Mouse (Mus musculus): Measurements from ENCODE around the gene Opcml. TPM values are rescaled to one million over a fixed set of nuclear protein-coding genes. Genes with fewer than 3 reads are reported as not detected.

The Opcml gene
- polyA plus RNA-seq, 1 experiment from 2014 or later = 0.10 TPM

DNA sequence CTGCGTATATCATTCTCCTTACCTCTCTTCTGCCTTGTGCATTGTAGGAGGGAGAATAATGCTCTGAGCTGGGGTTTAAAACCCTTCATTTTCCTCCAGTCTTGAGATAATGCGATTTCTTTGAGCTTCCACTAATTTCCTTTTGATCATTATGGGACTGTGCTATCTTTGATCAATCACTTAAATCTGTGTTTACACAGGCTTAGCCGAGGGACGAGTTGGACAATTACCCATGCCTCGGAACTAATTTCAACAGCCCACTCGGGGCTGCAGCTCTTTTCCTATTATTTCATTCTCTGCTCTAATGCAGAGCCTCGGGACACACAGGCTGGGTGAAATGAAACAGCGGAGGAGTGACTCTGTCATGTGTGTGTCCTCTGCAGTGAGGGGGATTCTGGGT is 220.9 kb downstream of the Opcml start:
- no peak overlapping the region for H3K4me3 ChIP-seq (replicated peaks)
- 45% methylated on average over 8 of the region's 8 CpGs for WGBS (ENCODE audit: insufficient replicate concordance)

GRCm38 (mm10) chr9:28012664-28013063 is 222.1 kb downstream of the Opcml start:
- ATAC-seq (ENCODE audit: insufficient read depth) = no peak
- no peaks in the 10 kb centered on the region for H3K27me3 ChIP-seq
- H3K9ac ChIP-seq = no peak overlapping the region
- no peak overlapping the region for H3K4me3 ChIP-seq (replicated peaks)
- no peaks in the 10 kb centered on the region for H3K9me3 ChIP-seq (replicated peaks)
- H3K4me2 ChIP-seq = no peak overlapping the region
- H3K27ac ChIP-seq (replicated peaks) = no peak overlapping the region
- 42% methylated on average over 7 of the region's 7 CpGs for WGBS (ENCODE audit: insufficient replicate concordance)
- no peaks in the 10 kb centered on the region for H3K4me1 ChIP-seq (replicated peaks)
- no peaks in the 10 kb centered on the region for H3K36me3 ChIP-seq (replicated peaks)

More for the DNA sequence above, 220.9 kb downstream of the Opcml start:
- Histone ChIP-seq H3K9ac (no peak overlapping the region), H3K4me2 (no peak overlapping the region), H3K27me3 (no peaks in the 10 kb centered on the region), H3K27ac (replicated peaks) (no peak overlapping the region), H3K4me1 (replicated peaks) (no peaks in the 10 kb centered on the region), H3K36me3 (replicated peaks) (no peaks in the 10 kb centered on the region), H3K9me3 (replicated peaks) (no peaks in the 10 kb centered on the region)
- no peak for ATAC-seq (ENCODE audit: insufficient read depth)

DNA sequence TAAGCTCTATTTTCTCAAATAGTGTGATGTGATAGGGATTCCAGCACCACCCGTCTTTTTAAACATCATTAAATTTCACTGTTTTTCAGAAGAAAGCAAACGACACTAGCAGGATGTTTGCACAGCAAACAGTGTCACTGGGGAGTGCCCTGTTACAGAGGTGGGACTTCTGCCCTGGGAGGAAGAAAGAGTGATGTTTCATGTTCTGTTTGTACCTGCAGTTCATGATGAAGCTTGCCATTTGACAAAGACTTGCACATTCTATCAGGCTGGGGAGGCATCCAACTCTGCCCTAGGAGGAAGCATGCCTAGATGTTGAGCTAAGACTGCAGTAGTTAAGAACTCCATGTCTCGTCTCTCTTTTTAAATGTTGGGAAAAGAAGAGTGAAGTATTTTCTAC is 222.6 kb downstream of the Opcml start:
- ATAC-seq (ENCODE audit: insufficient read depth) = no peak
- H3K4me3 ChIP-seq (replicated peaks) = no peak overlapping the region
- H3K9ac ChIP-seq = no peak overlapping the region
- no peaks in the 10 kb centered on the region for H3K9me3 ChIP-seq (replicated peaks)
- 43% methylated on average over 3 of the region's 3 CpGs for WGBS (ENCODE audit: insufficient replicate concordance)
- no peaks in the 10 kb centered on the region for H3K27me3 ChIP-seq
- H3K27ac ChIP-seq (replicated peaks) = no peak overlapping the region
- no peaks in the 10 kb centered on the region for H3K36me3 ChIP-seq (replicated peaks)
- H3K4me1 ChIP-seq (replicated peaks) = no peaks in the 10 kb centered on the region
- H3K4me2 ChIP-seq = no peak overlapping the region

GRCm38 (mm10) chr9:28028156-28028555 is 237.6 kb downstream of the Opcml start:
- Histone ChIP-seq H3K9ac (no peak overlapping the region), H3K27me3 (no peaks in the 10 kb centered on the region), H3K36me3 (replicated peaks) (no peaks in the 10 kb centered on the region), H3K27ac (replicated peaks) (no peak overlapping the region), H3K4me1 (replicated peaks) (no peaks in the 10 kb centered on the region), H3K9me3 (replicated peaks) (no peaks in the 10 kb centered on the region), H3K4me3 (replicated peaks) (no peak overlapping the region), H3K4me2 (no peak overlapping the region)
- 59% methylated on average over 5 of the region's 5 CpGs for WGBS (ENCODE audit: insufficient replicate concordance)
- no peak for ATAC-seq (ENCODE audit: insufficient read depth)

DNA sequence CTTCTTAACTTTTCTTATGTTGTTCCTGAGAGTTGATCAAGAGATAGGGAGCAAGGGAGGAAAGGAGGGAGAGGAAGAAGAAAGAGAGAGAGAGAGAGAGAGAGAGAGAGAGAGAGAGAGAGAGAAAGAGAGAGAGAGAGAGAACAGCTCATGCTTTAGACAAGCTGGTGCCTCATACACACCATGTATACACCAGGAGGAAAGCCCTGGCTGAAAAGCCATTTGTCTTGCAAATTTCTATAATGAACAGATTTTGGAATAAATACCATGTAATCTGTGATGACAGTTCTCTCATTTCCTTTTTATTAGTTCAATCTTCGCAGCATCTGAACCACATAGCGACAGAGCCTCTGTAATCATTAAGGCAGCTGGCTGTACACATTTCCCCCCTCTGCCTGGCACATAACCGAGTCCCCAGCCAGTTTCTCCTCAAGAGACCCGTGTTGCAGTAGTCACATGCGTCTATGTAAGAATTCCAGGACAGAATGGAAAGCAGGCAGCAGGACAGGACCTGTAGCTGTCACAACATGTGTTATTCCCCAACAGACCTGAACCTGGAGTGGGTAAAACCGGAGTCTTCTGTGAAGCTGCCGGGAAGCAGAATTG is 238.3 kb downstream of the Opcml start:
- 52% methylated on average over 7 of the region's 7 CpGs for WGBS (ENCODE audit: insufficient replicate concordance)

GRCm38 (mm10) chr9:28049157-28049556 is 258.6 kb downstream of the Opcml start:
- Histone ChIP-seq H3K9me3 (replicated peaks) (no peaks in the 10 kb centered on the region), H3K4me2 (no peak overlapping the region), H3K9ac (no peak overlapping the region), H3K36me3 (replicated peaks) (no peaks in the 10 kb centered on the region), H3K4me3 (replicated peaks) (no peak overlapping the region), H3K27ac (replicated peaks) (no peak overlapping the region), H3K27me3 (no peaks in the 10 kb centered on the region), H3K4me1 (replicated peaks) (no peaks in the 10 kb centered on the region)
- no peak for ATAC-seq (ENCODE audit: insufficient read depth)
- 79% methylated on average over 2 of the region's 2 CpGs for WGBS (ENCODE audit: insufficient replicate concordance)

More for the DNA sequence above, 238.3 kb downstream of the Opcml start:
- no peak overlapping the region for H3K9ac ChIP-seq
- no peak for ATAC-seq (ENCODE audit: insufficient read depth)
- no peaks in the 10 kb centered on the region for H3K9me3 ChIP-seq (replicated peaks)
- no peak overlapping the region for H3K4me2 ChIP-seq
- H3K4me3 ChIP-seq (replicated peaks) = no peak overlapping the region
- H3K27me3 ChIP-seq = no peaks in the 10 kb centered on the region
- no peaks in the 10 kb centered on the region for H3K36me3 ChIP-seq (replicated peaks)
- H3K27ac ChIP-seq (replicated peaks) = no peak overlapping the region
- H3K4me1 ChIP-seq (replicated peaks) = no peaks in the 10 kb centered on the region

GRCm38 (mm10) chr9:28057171-28057845 is 266.7 kb downstream of the Opcml start:
- Histone ChIP-seq H3K4me1 (replicated peaks) (no peaks in the 10 kb centered on the region), H3K4me2 (no peak overlapping the region), H3K9ac (no peak overlapping the region), H3K36me3 (replicated peaks) (no peaks in the 10 kb centered on the region), H3K4me3 (replicated peaks) (no peak overlapping the region), H3K9me3 (replicated peaks) (no peaks in the 10 kb centered on the region), H3K27ac (replicated peaks) (no peak overlapping the region), H3K27me3 (no peaks in the 10 kb centered on the region)
- ATAC-seq (ENCODE audit: insufficient read depth) = no peak
- WGBS (ENCODE audit: insufficient replicate concordance) = 46% methylated on average over 2 of the region's 2 CpGs

GRCm38 (mm10) chr9:28065126-28065525 is 274.6 kb downstream of the Opcml start:
- H3K27ac ChIP-seq (replicated peaks) = no peak overlapping the region
- no peak for ATAC-seq (ENCODE audit: insufficient read depth)
- no peaks in the 10 kb centered on the region for H3K36me3 ChIP-seq (replicated peaks)
- no peak overlapping the region for H3K9ac ChIP-seq
- H3K4me3 ChIP-seq (replicated peaks) = no peak overlapping the region
- no peaks in the 10 kb centered on the region for H3K27me3 ChIP-seq
- H3K9me3 ChIP-seq (replicated peaks) = no peaks in the 10 kb centered on the region
- H3K4me1 ChIP-seq (replicated peaks) = no peaks in the 10 kb centered on the region
- H3K4me2 ChIP-seq = no peak overlapping the region

- Histone ChIP-seq H3K4me3 (replicated peaks) (no peak overlapping the region), H3K4me1 (replicated peaks) (no peaks in the 10 kb centered on the region), H3K27ac (replicated peaks) (no peak overlapping the region), H3K36me3 (replicated peaks) (no peaks in the 10 kb centered on the region), H3K9ac (no peak overlapping the region), H3K4me2 (no peak overlapping the region), H3K9me3 (replicated peaks) (no peaks in the 10 kb centered on the region), H3K27me3 (no peaks in the 10 kb centered on the region)
- ATAC-seq (ENCODE audit: insufficient read depth) = no peak
- WGBS (ENCODE audit: insufficient replicate concordance) = 50% methylated on average over 4 of the region's 4 CpGs
These were observed 290.1 kb downstream of the Opcml start for GRCm38 (mm10) chr9:28080694-28081093.

GRCm38 (mm10) chr9:28083754-28084153 is 293.2 kb downstream of the Opcml start:
- WGBS (ENCODE audit: insufficient replicate concordance) = 63% methylated on average over 3 of the region's 3 CpGs
- no peak overlapping the region for H3K4me2 ChIP-seq
- H3K9ac ChIP-seq = no peak overlapping the region
- no peaks in the 10 kb centered on the region for H3K36me3 ChIP-seq (replicated peaks)
- no peak overlapping the region for H3K27ac ChIP-seq (replicated peaks)
- H3K9me3 ChIP-seq (replicated peaks) = no peaks in the 10 kb centered on the region
- no peaks in the 10 kb centered on the region for H3K27me3 ChIP-seq
- H3K4me1 ChIP-seq (replicated peaks) = no peaks in the 10 kb centered on the region
- H3K4me3 ChIP-seq (replicated peaks) = no peak overlapping the region
- ATAC-seq (ENCODE audit: insufficient read depth) = no peak

DNA sequence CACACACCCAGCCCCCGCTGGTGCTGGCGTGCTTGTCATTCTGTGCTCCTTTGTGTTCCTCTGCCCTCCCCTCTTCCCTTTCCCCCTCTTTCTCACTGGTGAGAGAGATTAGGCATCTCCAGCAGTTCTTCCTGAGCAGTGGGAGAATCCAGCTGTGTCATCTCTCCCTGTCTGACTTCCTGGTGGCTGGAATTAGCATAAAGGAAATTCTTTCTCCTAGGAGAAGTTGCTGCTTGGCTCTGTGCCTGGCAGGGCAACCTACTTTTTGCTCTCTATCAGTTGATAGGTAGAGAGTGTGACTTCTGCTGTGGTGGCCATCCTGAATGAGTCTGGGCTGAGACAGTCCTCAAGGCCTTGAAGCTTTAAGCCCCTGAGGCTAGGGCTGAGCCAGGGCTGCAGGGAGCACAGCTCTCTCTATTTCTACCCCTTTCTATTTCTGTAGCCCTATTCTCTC is 293.7 kb downstream of the Opcml start:
- Histone ChIP-seq H3K4me1 (replicated peaks) (no peaks in the 10 kb centered on the region), H3K9me3 (replicated peaks) (no peaks in the 10 kb centered on the region), H3K9ac (no peak overlapping the region), H3K4me3 (replicated peaks) (no peak overlapping the region), H3K4me2 (no peak overlapping the region), H3K36me3 (replicated peaks) (no peaks in the 10 kb centered on the region), H3K27ac (replicated peaks) (no peak overlapping the region), H3K27me3 (no peaks in the 10 kb centered on the region)
- 39% methylated on average over 2 of the region's 2 CpGs for WGBS (ENCODE audit: insufficient replicate concordance)
- ATAC-seq (ENCODE audit: insufficient read depth) = no peak

GRCm38 (mm10) chr9:28091395-28091794 is 300.8 kb downstream of the Opcml start:
- H3K9ac ChIP-seq = no peak overlapping the region
- H3K4me2 ChIP-seq = no peak overlapping the region
- 39% methylated on average over 1 of the region's 1 CpGs for WGBS (ENCODE audit: insufficient replicate concordance)
- H3K9me3 ChIP-seq (replicated peaks) = no peaks in the 10 kb centered on the region
- H3K27me3 ChIP-seq = no peaks in the 10 kb centered on the region
- no peak for ATAC-seq (ENCODE audit: insufficient read depth)
- H3K27ac ChIP-seq (replicated peaks) = no peak overlapping the region
- no peak overlapping the region for H3K4me3 ChIP-seq (replicated peaks)
- H3K4me1 ChIP-seq (replicated peaks) = no peaks in the 10 kb centered on the region
- H3K36me3 ChIP-seq (replicated peaks) = no peaks in the 10 kb centered on the region

Data from liver, embryonic 15.5 days (tissue).